Comparison of ENCODE assay signal across 8 mouse cellular contexts in genomic region chr6:100288016-100288729, GRCm38 (mm10). TPM values are rescaled to one million over a fixed set of nuclear protein-coding genes. Genes with fewer than 3 reads are reported as not detected.
A peak's percentile ranks its signal among the peaks of the same experiment; 100 is the strongest.
DNase-seq lines count a peak whose midpoint lies in the region; ATAC-seq and TF ChIP-seq lines count a peak whose summit lies in the region.

No protein-coding gene starts in this region.

- H3K27ac ChIP-seq in gastrocnemius, adult 2 months, result peak overlapping the region; percentile 81
- peak overlapping the region; percentile 56 for H3K27ac ChIP-seq in kidney, embryonic 14.5 days (ENCODE audit: low read depth, low read length)
- no peak overlapping the region for H3K27ac ChIP-seq in spleen, adult 2 months (ENCODE audit: insufficient read depth, low read length)

- peak overlapping the region; percentile 92 for H3K4me3 ChIP-seq in gastrocnemius, adult 2 months
- H3K4me3 ChIP-seq in E14TG2a.4 (replicated peaks; ENCODE audit: low read length), result peak overlapping the region; percentile 82
- H3K4me3 ChIP-seq in kidney, embryonic 14.5 days (ENCODE audit: low read length), result peak overlapping the region; percentile 68
- H3K4me3 ChIP-seq in spleen, adult 2 months (ENCODE audit: extremely low read depth, insufficient read depth, insufficient read length), result peak overlapping the region; percentile 70

- H3K4me1 ChIP-seq in E14TG2a.4 (replicated peaks; ENCODE audit: low read depth, low read length), result peaks cover 47% of the 10 kb centered on the region
- peaks cover 13% of the 10 kb centered on the region; the same call in 1 of the 2 replicates for H3K4me1 ChIP-seq in kidney, embryonic 14.5 days (ENCODE audit: control insufficient read depth, insufficient read depth, low read length)
- H3K4me1 ChIP-seq in spleen, adult 2 months (ENCODE audit: control insufficient read depth, insufficient read depth, insufficient read length), result peaks cover 6% of the 10 kb centered on the region

- H3K36me3 ChIP-seq in E14TG2a.4 (ENCODE audit: insufficient read depth, low read length), result peaks cover 16% of the 10 kb centered on the region
- no peaks in the 10 kb centered on the region for H3K36me3 ChIP-seq in kidney, embryonic 14.5 days (ENCODE audit: control insufficient read depth, insufficient read depth, low read length)
- no peaks in the 10 kb centered on the region for H3K36me3 ChIP-seq in spleen, adult 2 months (ENCODE audit: control insufficient read depth, insufficient read depth, low read length)

- H3K27me3 ChIP-seq in E14TG2a.4 (ENCODE audit: insufficient read depth, low read length), result 0 out of 2 replicates have a peak, but pooled peaks cover 4% of the 10 kb centered on the region
- 0 out of 2 replicates have a peak, but pooled peaks cover 4% of the 10 kb centered on the region for H3K27me3 ChIP-seq in kidney, embryonic 14.5 days (ENCODE audit: control insufficient read depth, insufficient read depth, low read length)
- peaks cover 7% of the 10 kb centered on the region for H3K27me3 ChIP-seq in spleen, adult 2 months (ENCODE audit: control insufficient read depth, insufficient read depth, low read length)

- TF ChIP-seq CTCF in gastrocnemius, adult 2 months (IDR thresholded peaks at IDR 0.05), result no peak
- TF ChIP-seq CTCF in E14TG2a.4 (conservative IDR thresholded peaks at IDR 0.05; ENCODE audit: low read length), result no peak
- no peak for TF ChIP-seq CTCF in spleen, adult 2 months (IDR thresholded peaks at IDR 0.05; ENCODE audit: extremely low read depth, insufficient read depth, insufficient read length, insufficient replicate concordance)

- WGBS in kidney, embryonic 14.5 days, result 2% methylated on average over 23 of the region's 23 CpGs
- WGBS in spleen, adult 2 months, result 8% methylated on average over 23 of the region's 23 CpGs

- peaks cover 20% of the 10 kb centered on the region for H3K9me3 ChIP-seq in E14TG2a.4 (ENCODE audit: low read length)
- no peaks in the 10 kb centered on the region for H3K9me3 ChIP-seq in kidney, embryonic 14.5 days (ENCODE audit: control insufficient read depth, low read length)

- peak overlapping the region; percentile 96 for H3K4me2 ChIP-seq in kidney, embryonic 14.5 days (replicated peaks; ENCODE audit: low read depth, low read length)

- peak; percentile 33 for DNase-seq in gastrocnemius, adult 2 months
- DNase-seq in gastrocnemius, postnatal 4 days (ENCODE audit: low spot score in 2 of 2), result no peak
- peak; percentile 75 for DNase-seq in cerebellum, adult 9-10 months
- peak; percentile 94 for DNase-seq in heart, adult 11 months
- DNase-seq in lung, postnatal 25 days (ENCODE audit: low spot score), result peak; percentile 27
- DNase-seq in spleen, adult 2 months (ENCODE audit: low read depth in 1 of 2, low spot score in 2 of 2), result no peak

- H3K9ac ChIP-seq in kidney, embryonic 14.5 days (ENCODE audit: low read depth, low read length), result peak overlapping the region; percentile 95

- intact Hi-C loops in gastrocnemius, adult 2 months (cut with DNase I), result loop anchor here (5.0 to 10.0 kb wide), 3 partner anchors 126 to 313 kb away; no protein-coding TSS in a partner anchor

- no peak for TF ChIP-seq POLR2A in spleen, adult 2 months (IDR thresholded peaks at IDR 0.05; ENCODE audit: low read depth, low read length)

- peak; percentile 16; the same call in 1 of the 2 replicates for ATAC-seq in kidney, embryonic 14.5 days (ENCODE audit: low FRiP score, low TSS enrichment)

RNA-seq across cellular contexts. Expression of gene Rybp, which starts 0.9 kb away (rescaled TPM):
- total RNA-seq in gastrocnemius, adult 2 months (2021), result 1 to 10 TPM; 4.5 to 8.8 TPM
- 10 to 100 TPM; 13.3 to 16.4 TPM for total RNA-seq in gastrocnemius, postnatal 4 days (2021)
- 12.8 and 15.8 TPM in 2 replicates for polyA plus RNA-seq in kidney, embryonic 14.5 days (2014; fragmentation: Nextera tagmentation; extraction: Ambion mirVana)
- 12.2 and 13.4 TPM in 2 replicates for polyA plus RNA-seq in spleen, adult 2 months (2012; rRNA removed)

Comparison
In these comparisons a context has a peak if more than half of its experiments do, and no peak if none do; other contexts are left out.
1. DNase-seq: peak in gastrocnemius, adult 2 months (single experiment), cerebellum, adult 9-10 months (single experiment), heart, adult 11 months (single experiment) and lung, postnatal 25 days (single experiment); none in gastrocnemius, postnatal 4 days (0 of 2) and spleen, adult 2 months (0 of 2).
2. Peak in every context shown above with its lines, with median percentiles within 50 percentile points of each other: H3K4me3 ChIP-seq.